Mouse (Mus musculus) neural tube, embryonic 13.5 days (tissue): Measurements from ENCODE around the gene Cog8. TPM values are rescaled to one million over a fixed set of nuclear protein-coding genes. Genes with fewer than 3 reads are reported as not detected.

Source experiments
- ATAC-seq: fragments of 200-750 bp; cut with Nextera tagmentation; 2 replicates; pipeline ENCODE4 v1.8.0; 2017; ENCODE audit warnings: low read depth, mild to moderate bottlenecking, moderate TSS enrichment, moderate library complexity
- H3K27ac ChIP-seq: fragments of 300-500 bp; sonication (generic); replicated peaks from 2 replicates; pipeline ENCODE4 v1.5.1; 2015; ENCODE audit warnings: moderate library complexity, mild to moderate bottlenecking, inconsistent platforms
- H3K27me3 ChIP-seq: fragments of 300-500 bp; sonication (generic); 2 replicates; pipeline ENCODE4 v1.6.1; 2015; ENCODE audit warnings: mild to moderate bottlenecking, inconsistent platforms
- H3K36me3 ChIP-seq: fragments of 300-500 bp; sonication (generic); 2 replicates; pipeline ENCODE4 v1.6.1; 2015; ENCODE audit warnings: mild to moderate bottlenecking, inconsistent platforms
- H3K4me1 ChIP-seq: fragments of 300-500 bp; sonication (generic); replicated peaks from 2 replicates; pipeline ENCODE4 v1.6.1; 2015; ENCODE audit warnings: inconsistent platforms
- H3K4me2 ChIP-seq: fragments of 300-500 bp; sonication (generic); 2 replicates; pipeline ENCODE4 v1.6.1; 2015; ENCODE audit warnings: inconsistent platforms, mild to moderate bottlenecking, moderate library complexity
- H3K4me3 ChIP-seq: fragments of 300-500 bp; sonication (generic); 2 replicates; pipeline ENCODE4 v1.5.1; 2015; ENCODE audit warnings: mild to moderate bottlenecking, inconsistent platforms
- H3K9ac ChIP-seq: fragments of 300-500 bp; sonication (generic); 2 replicates; pipeline ENCODE4 v1.6.1; 2015; ENCODE audit warnings: moderate library complexity, mild to moderate bottlenecking, inconsistent platforms
- H3K9me3 ChIP-seq: fragments of 300-500 bp; sonication (generic); 2 replicates; pipeline ENCODE4 v1.6.1; 2016; ENCODE audit warnings: inconsistent platforms
- WGBS: fragments of 180-500 bp; shearing (Covaris S2); methylation state at CpG from one replicate; pipeline ENCODE4 v1.1.7; 2015; 5-methylcytosine and 5-hydroxymethylcytosine counted together
- polyA plus RNA-seq: library from polyadenylated mRNA; unstranded; fragments of >200 nt; fragmentation: Nextera tagmentation; extraction: Ambion mirVana; gene quantifications from 2 replicates; pipeline ENCODE4 v1.2.1, GENCODE M21; 2015

Gene Cog8
- polyA plus RNA-seq, result 42.4 TPM in 2 replicates

DNA sequence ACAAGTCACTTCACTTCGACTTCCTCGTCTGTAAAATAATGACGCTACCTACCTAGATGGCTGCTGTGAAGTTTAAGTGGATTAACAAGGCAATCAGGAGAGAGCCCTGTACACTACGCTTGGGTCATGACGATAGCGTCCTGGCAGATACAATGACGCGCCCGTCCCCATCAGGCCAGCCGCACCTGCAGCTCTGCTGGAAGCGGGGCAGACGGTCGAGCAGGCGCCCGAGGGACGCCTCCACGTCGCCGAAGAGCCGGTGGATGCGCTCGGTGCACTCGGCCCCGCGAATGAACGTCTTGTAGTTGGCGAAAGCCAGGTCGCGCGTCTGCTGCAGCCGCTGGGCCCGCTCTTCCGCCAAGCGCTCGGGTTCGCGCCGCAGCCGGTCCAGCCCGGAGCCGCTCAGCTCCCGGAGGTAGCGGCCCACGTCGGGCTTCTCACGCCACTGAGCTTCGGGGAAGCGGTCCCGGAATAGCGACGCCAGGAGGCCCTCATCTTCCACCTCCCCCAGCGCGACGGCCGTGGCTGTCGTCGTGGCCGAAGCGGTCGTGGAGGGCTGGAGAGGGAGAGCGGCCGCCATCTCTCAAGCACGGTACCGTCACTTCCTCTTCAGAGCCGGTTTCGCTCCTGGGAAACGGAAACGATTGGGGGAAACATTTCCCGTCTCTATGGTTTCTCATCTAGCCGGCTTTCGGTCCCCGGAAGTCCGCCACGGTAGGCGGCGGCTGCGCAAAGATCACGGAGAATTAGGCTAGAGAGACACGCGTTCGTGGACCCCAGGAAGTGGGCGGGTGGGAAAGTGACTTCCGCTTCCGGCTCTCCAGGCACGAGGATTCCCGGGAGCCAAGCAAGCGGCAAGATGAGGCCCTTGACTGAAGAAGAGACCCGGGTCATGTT lies at the start of gene Cog8, which contains the start of gene Nip7:
Cog8 (minus strand) TSS at position 614 of the 897 bp plus-strand sequence.
Nip7 (plus strand) TSS at position 802 of the 897 bp plus-strand sequence.
- H3K36me3 ChIP-seq, result peaks cover 51% of the 10 kb centered on the region
- under 1% methylated on average over 88 of the region's 88 CpGs for WGBS

DNA sequence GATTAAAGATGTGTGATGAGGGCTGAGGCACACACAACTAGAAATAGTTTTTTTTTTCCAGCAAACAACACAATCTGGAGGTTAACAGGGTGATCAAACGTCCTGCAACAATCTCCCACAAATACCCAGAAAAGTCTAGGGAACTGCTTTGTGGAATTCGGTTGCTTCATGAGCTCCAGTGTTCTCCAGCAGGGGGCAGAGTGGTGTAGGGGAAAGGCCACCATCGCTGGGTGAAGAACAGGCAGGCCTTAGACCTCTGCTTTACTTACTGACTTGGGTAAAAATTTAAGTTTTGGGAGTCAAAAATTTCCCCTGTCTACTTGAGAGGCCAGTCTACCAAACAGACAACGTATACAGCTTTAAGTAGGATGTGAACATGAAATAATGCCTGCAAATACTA lies 48.1 kb upstream of the Cog8 start:
- Histone ChIP-seq H3K27ac (no peak overlapping the region), H3K9me3 (no peaks in the 10 kb centered on the region), H3K4me1 (no peaks in the 10 kb centered on the region), H3K9ac (no peak overlapping the region), H3K4me2 (no peak overlapping the region), H3K36me3 (no peaks in the 10 kb centered on the region), H3K4me3 (no peak overlapping the region), H3K27me3 (no peaks in the 10 kb centered on the region)
- 8% methylated on average over 4 of the region's 4 CpGs for WGBS
- ATAC-seq, result no peak

More for the DNA sequence above, at the start of gene Cog8, which contains the start of gene Nip7:
- peak; percentile 97 for ATAC-seq
- Histone ChIP-seq H3K4me2 (peak within 1 kb of the TSS; percentile 85), H3K4me1 (peaks cover 30% of the 10 kb centered on the region), H3K27ac (peak within 1 kb of the TSS; percentile 84), H3K27me3 (no peaks in the 10 kb centered on the region), H3K9me3 (no peaks in the 10 kb centered on the region), H3K4me3 (peak within 1 kb of the TSS; percentile 96), H3K9ac (peak within 1 kb of the TSS; percentile 85)

DNA sequence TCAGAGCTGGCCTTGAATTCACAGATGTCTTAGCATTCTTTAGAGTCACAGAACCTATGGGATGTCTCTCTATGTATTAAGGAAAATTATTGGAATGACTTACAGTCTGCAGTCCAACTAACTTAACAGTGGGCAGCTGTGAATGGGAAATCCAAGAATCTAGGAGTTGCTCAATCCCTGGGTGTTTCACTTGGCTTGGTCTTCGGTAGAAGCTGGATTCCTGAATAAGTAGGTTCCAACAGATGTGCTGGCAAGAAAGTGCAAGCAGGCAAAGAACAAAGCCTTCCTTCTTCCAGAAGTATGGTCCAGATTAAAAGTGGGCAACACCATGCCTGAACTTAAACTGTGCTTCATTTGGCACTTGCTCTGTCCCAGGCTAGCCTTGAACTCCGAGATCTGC lies 44.1 kb upstream of the Cog8 start:
- H3K4me2 ChIP-seq, result no peak overlapping the region
- H3K27me3 ChIP-seq, result no peaks in the 10 kb centered on the region
- no peaks in the 10 kb centered on the region for H3K36me3 ChIP-seq
- no peaks in the 10 kb centered on the region for H3K9me3 ChIP-seq
- no peak overlapping the region for H3K27ac ChIP-seq
- no peak overlapping the region for H3K9ac ChIP-seq
- peaks cover 1% of the 10 kb centered on the region for H3K4me1 ChIP-seq
- whole genome bisulfite sequencing, result 82% methylated on average over 2 of the region's 2 CpGs
- no peak for ATAC-seq
- H3K4me3 ChIP-seq, result no peak overlapping the region

DNA sequence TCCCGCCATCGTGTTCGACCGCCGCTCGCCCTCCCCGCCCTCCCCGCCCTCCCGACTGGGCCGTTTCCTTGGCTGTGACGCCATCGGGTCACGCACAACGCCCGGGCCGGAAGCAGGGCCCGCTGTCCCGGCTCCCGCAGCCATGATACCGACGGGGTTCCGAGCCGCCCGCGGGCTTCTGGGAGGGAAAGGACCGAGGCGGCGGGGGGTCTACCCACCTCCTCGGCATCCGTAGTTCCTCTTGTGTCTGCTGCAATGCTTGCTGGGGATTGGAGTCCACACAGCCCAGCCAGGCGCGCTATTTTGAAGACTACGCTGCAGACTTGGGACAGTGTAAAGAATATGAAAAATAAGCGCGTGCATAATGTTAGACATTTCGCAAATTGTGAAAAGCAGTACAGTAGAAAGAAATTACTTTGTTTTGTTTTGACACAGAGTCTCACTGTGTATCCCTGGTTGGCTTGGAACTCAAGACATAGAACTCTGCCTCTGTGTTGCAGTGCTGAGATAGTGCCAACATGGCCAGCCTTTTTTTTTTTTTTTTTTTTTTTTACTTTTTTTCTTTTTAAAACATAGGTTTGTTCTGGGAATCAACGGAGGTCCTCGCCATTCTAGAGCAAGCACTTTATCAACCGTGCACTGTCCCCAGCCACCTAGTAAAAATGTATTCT lies 40.0 kb upstream of the Cog8 start, which contains the start of gene Terf2:
Terf2 (minus strand) TSS at position 182 of the 671 bp plus-strand sequence.
- peaks cover 16% of the 10 kb centered on the region; the same call in 1 of the 2 replicates for H3K36me3 ChIP-seq
- 4% methylated on average over 39 of the region's 39 CpGs for WGBS
- peak within 1 kb of the TSS; percentile 91 for H3K9ac ChIP-seq
- ATAC-seq, result peak; percentile 95
- peaks cover 29% of the 10 kb centered on the region for H3K4me1 ChIP-seq
- no peaks in the 10 kb centered on the region for H3K9me3 ChIP-seq
- no peaks in the 10 kb centered on the region for H3K27me3 ChIP-seq
- H3K27ac ChIP-seq, result peak within 1 kb of the TSS; percentile 90
- peak within 1 kb of the TSS; percentile 91 for H3K4me3 ChIP-seq
- H3K4me2 ChIP-seq, result peak within 1 kb of the TSS; percentile 61

DNA sequence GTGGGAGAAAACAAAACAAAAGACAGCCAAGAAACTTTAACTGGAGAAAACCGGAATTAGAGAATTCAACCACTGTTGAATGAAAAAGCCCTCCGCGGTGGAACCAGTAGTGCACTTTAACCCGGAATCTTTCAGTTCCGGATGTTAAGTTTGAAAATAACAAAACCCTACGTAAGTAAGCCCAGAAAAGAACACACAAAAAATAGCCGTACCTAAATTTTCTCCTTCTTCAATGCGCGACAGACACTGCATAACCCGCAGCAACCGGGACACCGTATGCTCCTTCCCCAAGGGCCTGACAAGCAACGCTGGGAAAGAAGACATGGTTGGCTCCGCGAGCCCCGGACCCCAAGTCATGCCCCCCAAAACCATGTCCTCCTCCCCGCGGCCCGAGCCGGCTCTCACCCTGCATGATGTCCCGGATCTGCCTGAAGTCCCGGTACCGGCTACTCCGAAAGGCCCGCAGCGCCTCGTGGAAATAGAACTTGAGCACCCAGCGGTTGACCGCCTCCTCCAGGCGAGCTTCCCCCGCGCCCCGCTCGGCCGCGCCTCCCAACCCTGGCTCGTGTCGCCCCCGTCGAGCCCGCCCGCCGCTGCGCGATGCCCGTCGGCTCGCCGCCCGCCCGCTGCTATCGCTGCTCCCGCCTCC lies 39.4 kb upstream of the Cog8 start:
- WGBS, result under 1% methylated on average over 42 of the region's 53 CpGs
- Histone ChIP-seq H3K4me1 (peaks cover 29% of the 10 kb centered on the region), H3K27me3 (no peaks in the 10 kb centered on the region), H3K9me3 (no peaks in the 10 kb centered on the region), H3K9ac (peak overlapping the region; percentile 91), H3K27ac (peak overlapping the region; percentile 90), H3K36me3 (peaks cover 21% of the 10 kb centered on the region; the same call in 1 of the 2 replicates), H3K4me3 (peak overlapping the region; percentile 91), H3K4me2 (peak overlapping the region; percentile 61)
- peak; percentile 77 for ATAC-seq

DNA sequence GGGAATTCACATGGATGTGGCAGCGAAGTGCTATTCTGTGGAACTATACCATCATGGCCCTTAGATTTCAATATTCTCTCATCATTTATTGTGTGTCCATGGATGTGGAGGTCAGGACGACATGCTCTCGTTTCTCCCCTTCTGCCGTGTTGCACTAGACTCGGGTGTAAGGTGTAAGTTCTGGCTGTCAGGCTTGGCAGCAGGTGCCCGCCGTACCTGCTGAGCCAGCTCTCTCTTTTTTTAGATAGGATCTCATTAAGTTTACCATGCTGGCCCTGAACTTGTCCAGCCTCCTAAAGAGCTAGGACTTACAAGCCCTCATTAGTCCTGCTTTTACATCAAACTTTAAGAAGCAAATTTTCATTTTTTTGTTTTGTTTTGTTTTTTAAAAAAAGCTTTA lies 34.0 kb upstream of the Cog8 start:
- Histone ChIP-seq H3K4me3 (no peak overlapping the region), H3K36me3 (peaks cover 61% of the 10 kb centered on the region), H3K9me3 (no peaks in the 10 kb centered on the region), H3K27me3 (no peaks in the 10 kb centered on the region), H3K4me2 (no peak overlapping the region), H3K9ac (no peak overlapping the region), H3K27ac (no peak overlapping the region), H3K4me1 (peaks cover 26% of the 10 kb centered on the region)
- no peak for ATAC-seq
- WGBS, result 97% methylated on average over 7 of the region's 7 CpGs

DNA sequence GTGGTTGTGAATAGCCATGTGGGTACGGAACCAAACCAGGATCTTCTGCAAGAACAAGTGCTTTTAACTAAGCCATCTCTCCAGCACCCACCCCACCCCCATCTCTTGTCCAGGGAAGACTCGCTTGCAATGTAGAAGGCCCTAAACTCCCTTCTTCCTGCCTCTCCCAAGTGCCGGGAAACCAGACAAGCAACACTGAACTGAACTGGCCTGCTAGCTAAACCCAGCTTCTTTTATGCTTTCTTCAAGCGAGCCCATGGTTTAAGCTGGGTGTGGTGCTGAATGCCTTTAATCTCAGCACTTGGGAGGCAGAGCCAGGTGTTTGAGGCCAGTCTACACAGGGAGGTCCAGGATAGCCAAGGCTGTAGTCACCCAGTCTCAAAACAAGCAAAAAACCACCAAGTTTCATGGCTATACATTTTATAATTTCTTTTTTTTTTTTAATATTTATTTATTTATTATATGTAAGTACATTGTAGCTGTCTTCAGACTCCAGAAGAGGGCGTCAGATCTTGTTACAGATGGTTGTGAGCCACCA lies 32.1 kb upstream of the Cog8 start:
- 98% methylated on average over 5 of the region's 5 CpGs for WGBS
- Histone ChIP-seq H3K4me1 (peaks cover 8% of the 10 kb centered on the region; the same call in 1 of the 2 replicates), H3K9me3 (no peaks in the 10 kb centered on the region), H3K27me3 (no peaks in the 10 kb centered on the region), H3K4me2 (no peak overlapping the region), H3K27ac (no peak overlapping the region), H3K4me3 (no peak overlapping the region), H3K36me3 (peaks cover 73% of the 10 kb centered on the region), H3K9ac (no peak overlapping the region)
- ATAC-seq, result no peak

DNA sequence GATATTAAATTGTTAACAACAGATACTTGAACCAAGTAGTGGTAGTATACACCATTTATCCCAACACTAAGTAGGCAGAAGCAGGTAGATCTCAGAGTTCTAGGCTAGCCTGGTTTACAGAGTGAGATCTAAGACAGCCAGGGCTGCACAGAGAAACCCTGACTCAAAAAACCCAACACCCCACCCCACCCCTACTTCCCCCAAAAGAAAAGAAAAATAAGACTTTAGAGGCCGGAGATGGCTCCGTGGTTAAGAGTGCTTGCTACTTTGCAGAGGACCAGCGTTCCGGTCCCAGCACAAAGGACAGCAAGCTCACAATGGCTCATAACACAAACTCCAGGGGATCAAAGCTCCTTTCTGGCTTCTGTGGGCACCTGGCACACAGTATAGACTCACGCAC lies 29.5 kb upstream of the Cog8 start:
- Histone ChIP-seq H3K27me3 (no peaks in the 10 kb centered on the region), H3K9ac (no peak overlapping the region), H3K27ac (no peak overlapping the region), H3K36me3 (peaks cover 77% of the 10 kb centered on the region), H3K4me3 (no peak overlapping the region), H3K9me3 (no peaks in the 10 kb centered on the region), H3K4me2 (no peak overlapping the region), H3K4me1 (no peaks in the 10 kb centered on the region)
- 95% methylated on average over 5 of the region's 5 CpGs for WGBS
- no peak for ATAC-seq

DNA sequence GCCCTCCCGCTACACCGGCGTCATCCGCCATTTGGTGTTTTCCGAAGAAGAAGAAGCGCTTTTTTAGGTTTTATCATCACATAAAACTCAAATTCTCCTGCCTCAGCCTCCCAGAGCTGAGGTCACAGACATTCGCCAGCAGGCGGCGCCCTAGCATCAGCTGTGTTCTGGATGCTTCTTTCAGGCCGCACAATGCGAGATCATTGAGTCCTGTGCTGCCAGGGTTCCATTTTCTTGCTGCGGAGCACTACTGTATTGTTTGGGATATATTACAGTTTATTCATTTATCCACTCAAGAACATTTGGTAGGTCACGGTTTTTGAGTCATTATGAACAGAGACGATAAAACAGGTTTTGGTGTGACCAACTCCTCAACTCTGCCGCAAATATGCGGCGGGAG lies 28.9 kb upstream of the Cog8 start:
- Histone ChIP-seq H3K4me2 (no peak overlapping the region), H3K4me1 (no peaks in the 10 kb centered on the region), H3K4me3 (no peak overlapping the region), H3K9me3 (no peaks in the 10 kb centered on the region), H3K9ac (no peak overlapping the region), H3K27me3 (no peaks in the 10 kb centered on the region), H3K27ac (no peak overlapping the region), H3K36me3 (peaks cover 77% of the 10 kb centered on the region)
- 96% methylated on average over 17 of the region's 17 CpGs for WGBS
- no peak for ATAC-seq

DNA sequence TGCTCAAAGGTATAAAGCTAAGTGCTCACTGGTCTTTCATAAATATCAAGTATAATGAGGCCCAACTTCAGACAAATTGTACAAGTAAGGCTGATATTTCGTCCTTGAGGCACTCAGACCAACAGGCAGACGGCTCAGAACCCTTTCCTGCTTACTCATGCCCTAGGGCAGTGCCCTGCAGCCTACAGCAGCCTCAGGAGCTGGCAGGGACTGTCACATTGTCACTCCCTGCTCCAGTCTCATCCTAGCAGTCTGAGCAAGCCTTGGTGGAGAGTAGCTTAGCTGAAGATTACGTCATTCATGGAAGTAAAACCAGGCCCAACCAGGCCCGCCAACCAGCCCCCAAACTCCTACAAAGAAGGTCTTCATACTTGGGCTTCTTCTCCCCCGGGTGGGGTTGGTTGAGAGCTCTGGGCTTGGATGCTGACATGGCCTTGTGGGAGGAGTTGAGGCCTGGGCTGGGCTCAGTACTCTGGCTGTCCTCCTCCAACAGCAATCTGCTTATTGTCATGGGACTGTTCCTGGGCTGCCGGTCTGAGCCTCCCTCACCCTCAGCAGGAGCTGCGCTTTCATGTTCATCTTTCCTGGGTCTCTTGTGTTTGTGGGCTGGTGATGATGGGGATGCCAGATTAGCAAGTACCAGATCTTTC lies 19.9 kb upstream of the Cog8 start:
- 92% methylated on average over 7 of the region's 7 CpGs for WGBS
- no peaks in the 10 kb centered on the region for H3K27me3 ChIP-seq
- peaks cover 95% of the 10 kb centered on the region for H3K36me3 ChIP-seq
- H3K9ac ChIP-seq, result no peak overlapping the region
- H3K4me1 ChIP-seq, result no peaks in the 10 kb centered on the region
- no peak overlapping the region for H3K4me3 ChIP-seq
- H3K27ac ChIP-seq, result no peak overlapping the region
- no peak overlapping the region for H3K4me2 ChIP-seq
- H3K9me3 ChIP-seq, result no peaks in the 10 kb centered on the region
- no peak for ATAC-seq

DNA sequence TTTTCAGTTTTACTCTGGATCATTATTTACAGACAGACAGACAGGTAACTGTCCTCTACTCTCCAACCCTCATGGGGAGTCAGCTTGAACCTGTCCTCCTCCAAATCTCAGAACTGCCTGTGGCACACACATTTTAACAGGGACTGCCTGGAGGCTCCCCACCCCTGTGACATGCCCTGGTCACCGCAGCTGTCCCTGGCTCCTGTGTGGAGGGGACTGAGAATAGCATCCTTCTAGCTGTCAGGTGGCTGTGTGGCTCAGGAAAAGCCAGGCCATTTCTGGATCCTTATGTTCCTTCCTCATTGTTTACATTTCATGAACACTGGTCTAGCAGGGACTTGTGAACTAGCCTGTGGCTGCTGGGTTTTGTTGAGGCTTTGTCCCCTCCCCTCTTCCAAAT lies 17.6 kb upstream of the Cog8 start:
- Histone ChIP-seq H3K9ac (no peak overlapping the region), H3K27me3 (no peaks in the 10 kb centered on the region), H3K4me2 (no peak overlapping the region), H3K36me3 (peaks cover 96% of the 10 kb centered on the region), H3K27ac (no peak overlapping the region), H3K4me1 (no peaks in the 10 kb centered on the region), H3K9me3 (no peaks in the 10 kb centered on the region), H3K4me3 (no peak overlapping the region)
- no peak for ATAC-seq
- WGBS, result 93% methylated on average over 1 of the region's 1 CpGs
